Mouse (Mus musculus): Measurements from ENCODE around the gene Fbxl16. TPM values are rescaled to one million over a fixed set of nuclear protein-coding genes. Genes with fewer than 3 reads are reported as not detected.

Gene Fbxl16
- total RNA-seq, 2 experiments from 2014 or later: 644 to 656 TPM

- TF ChIP-seq CTCF (IDR thresholded peaks at IDR 0.05): no peak
- Histone ChIP-seq H3K4me3 (no peak overlapping the region), H3K27ac (no peak overlapping the region)
- DNase-seq (ENCODE audit: extremely low spot score in 1 of 2, low spot score in 2 of 2): no peak
- intact Hi-C loops (cut with DNase I): no loop called here
Observed at GRCm38 (mm10) chr17:25839455-25840235, 30.8 kb downstream of the Fbxl16 start.

- intact Hi-C loops (cut with DNase I): no loop called here
- DNase-seq (ENCODE audit: extremely low spot score in 1 of 2, low spot score in 2 of 2): no peak
- Histone ChIP-seq H3K27ac (no peak overlapping the region), H3K4me3 (no peak overlapping the region)
- TF ChIP-seq CTCF (IDR thresholded peaks at IDR 0.05): no peak
Observed at GRCm38 (mm10) chr17:25840519-25840918, 31.6 kb downstream of the Fbxl16 start.

DNA sequence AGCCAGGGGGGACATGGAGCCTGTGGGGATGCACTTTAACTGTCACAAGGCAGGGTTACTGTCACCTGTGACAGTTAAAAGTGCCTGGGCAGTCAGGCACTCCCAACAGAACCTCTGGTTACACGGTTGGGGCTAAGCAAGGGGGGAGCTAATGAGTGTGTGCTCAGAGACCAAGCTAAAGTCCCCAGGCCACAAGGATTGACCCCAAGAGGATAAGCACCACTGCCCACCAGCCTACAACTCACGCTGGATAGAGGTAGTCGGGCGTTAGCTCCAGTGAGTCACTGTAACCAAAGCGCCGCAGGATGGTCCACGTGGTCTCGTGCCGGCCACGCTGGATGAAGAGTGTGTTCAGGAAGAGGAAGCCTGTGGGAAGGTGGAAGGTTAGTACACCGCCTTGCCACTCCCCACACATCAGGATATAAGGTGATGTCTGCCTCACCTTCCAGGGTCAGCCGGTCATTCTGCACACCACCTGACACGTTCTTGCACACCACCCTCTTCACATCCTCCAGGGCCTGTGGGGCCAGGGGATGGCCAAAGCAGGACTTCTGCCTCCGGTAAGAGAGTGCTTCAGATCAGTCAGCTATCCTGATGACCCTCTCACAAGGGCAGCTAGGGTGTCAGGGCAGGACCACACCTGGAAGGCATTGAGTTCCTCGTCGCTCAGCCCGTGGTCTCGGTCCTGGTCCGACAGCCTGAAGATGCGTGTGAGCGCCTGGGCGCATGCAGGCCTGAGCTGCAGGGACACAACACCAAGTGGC is 32.4 kb downstream of the Fbxl16 start, which contains the start of gene Gm20683:
Gm20683 (minus strand) TSS at position 647 of the 764 bp plus-strand sequence.
- TF ChIP-seq CTCF (IDR thresholded peaks at IDR 0.05): no peak
- no peak for DNase-seq (ENCODE audit: extremely low spot score in 1 of 2, low spot score in 2 of 2)
- H3K4me3 ChIP-seq: no peak within 1 kb of the TSS
- no peak within 1 kb of the TSS for H3K27ac ChIP-seq
- intact Hi-C loops (cut with DNase I): no loop called here

GRCm38 (mm10) chr17:25842509-25842908 is 33.6 kb downstream of the Fbxl16 start:
- no peak for TF ChIP-seq CTCF (IDR thresholded peaks at IDR 0.05)
- no peak overlapping the region for H3K4me3 ChIP-seq
- no peak overlapping the region for H3K27ac ChIP-seq
- intact Hi-C loops (cut with DNase I): no loop called here
- DNase-seq (ENCODE audit: extremely low spot score in 1 of 2, low spot score in 2 of 2): no peak

DNA sequence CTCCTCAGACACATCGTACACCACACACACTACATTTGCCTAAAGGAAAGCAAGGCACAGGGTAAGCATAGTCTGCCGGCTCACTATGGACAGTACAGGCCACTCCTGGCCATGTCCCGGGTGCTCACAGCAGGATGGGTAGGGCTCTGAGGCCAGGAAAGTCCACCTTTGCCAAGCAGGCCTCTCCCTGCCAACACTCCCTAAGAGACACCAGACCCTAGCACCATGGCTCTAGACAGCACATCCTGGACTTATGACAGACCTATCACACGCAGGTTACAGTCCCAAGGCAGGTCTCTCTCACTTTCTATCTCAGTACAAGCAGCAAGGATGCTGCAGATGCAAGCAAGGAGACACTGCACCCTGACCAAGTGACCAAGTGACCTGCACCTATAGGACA is 34.2 kb downstream of the Fbxl16 start:
- intact Hi-C loops (cut with DNase I): no loop called here
- Histone ChIP-seq H3K4me3 (peak overlapping the region; percentile 85), H3K27ac (no peak overlapping the region)
- no peak for DNase-seq (ENCODE audit: extremely low spot score in 1 of 2, low spot score in 2 of 2)
- no peak for TF ChIP-seq CTCF (IDR thresholded peaks at IDR 0.05)

GRCm38 (mm10) chr17:25843636-25844395 is 34.9 kb downstream of the Fbxl16 start:
- peak overlapping the region; percentile 92 for H3K27ac ChIP-seq
- peak in 1 of 2 experiments; percentile 39 for DNase-seq (ENCODE audit: extremely low spot score in 1 of 2, low spot score in 2 of 2)
- no peak; the same call in 1 of the 2 replicates for TF ChIP-seq CTCF (IDR thresholded peaks at IDR 0.05)
- intact Hi-C loops (cut with DNase I): no loop called here
- H3K4me3 ChIP-seq: peak overlapping the region; percentile 85

GRCm38 (mm10) chr17:25844396-25844901 is 35.6 kb downstream of the Fbxl16 start, which contains the start of gene Rhot2:
TSS of gene Rhot2 (minus strand) at chr17:25844851.
- TF ChIP-seq CTCF (IDR thresholded peaks at IDR 0.05): peak; percentile 52
- Histone ChIP-seq H3K27ac (peak within 1 kb of the TSS; percentile 92), H3K4me3 (peak within 1 kb of the TSS; percentile 85)
- DNase-seq (ENCODE audit: extremely low spot score in 1 of 2, low spot score in 2 of 2): peak; percentile 93 to 94
- intact Hi-C loops (cut with DNase I): no loop called here

- no peak for TF ChIP-seq CTCF (IDR thresholded peaks at IDR 0.05)
- no peak overlapping the region for H3K27ac ChIP-seq
- intact Hi-C loops (cut with DNase I): no loop called here
- H3K4me3 ChIP-seq: no peak overlapping the region
- DNase-seq (ENCODE audit: extremely low spot score in 1 of 2, low spot score in 2 of 2): no peak
Observed at GRCm38 (mm10) chr17:25860229-25860628, 51.3 kb downstream of the Fbxl16 start.

GRCm38 (mm10) chr17:25860832-25861703 is 52.2 kb downstream of the Fbxl16 start, which contains the start of gene Wdr90:
TSS of gene Wdr90 (minus strand) at chr17:25861501.
- peak; percentile 93 to 94 for DNase-seq (ENCODE audit: extremely low spot score in 1 of 2, low spot score in 2 of 2)
- Histone ChIP-seq H3K4me3 (peak within 1 kb of the TSS; percentile 73), H3K27ac (peak within 1 kb of the TSS; percentile 97)
- intact Hi-C loops (cut with DNase I): no loop called here
- peak; percentile 22; the same call in 1 of the 2 replicates for TF ChIP-seq CTCF (IDR thresholded peaks at IDR 0.05)

GRCm38 (mm10) chr17:25861704-25862612 is 53.1 kb downstream of the Fbxl16 start:
- H3K27ac ChIP-seq: peak overlapping the region; percentile 97
- peak overlapping the region; percentile 73 for H3K4me3 ChIP-seq
- no peak for DNase-seq (ENCODE audit: extremely low spot score in 1 of 2, low spot score in 2 of 2)
- no peak for TF ChIP-seq CTCF (IDR thresholded peaks at IDR 0.05)
- intact Hi-C loops (cut with DNase I): no loop called here

All from left cerebral cortex, adult 2 months (tissue).